Mouse (Mus musculus): ENCODE results near the gene Krtcap2. TPM values are rescaled to one million over a fixed set of nuclear protein-coding genes. Genes with fewer than 3 reads are reported as not detected.

Gene Krtcap2
- total and polyA plus RNA-seq, 3 experiments: 143 to 230 (median 180) TPM

- dilution Hi-C loops (cut with MboI; ENCODE audit: extremely low pct_ligation_motif_present, extremely low pct_unique_long_range_greater_than_20kb, low sequenced_read_pairs): no loop called here
- in situ Hi-C loops (cut with MboI; ENCODE audit: low pct_ligation_motif_present, low pct_unique_long_range_greater_than_20kb, low sequenced_read_pairs): no loop called here
Measured at GRCm38 (mm10) chr3:89214681-89215411, 30.9 kb upstream of the Krtcap2 start, which contains the start of gene Thbs3. Gene Thbs3 (plus strand): TSS chr3:89215180.

DNA sequence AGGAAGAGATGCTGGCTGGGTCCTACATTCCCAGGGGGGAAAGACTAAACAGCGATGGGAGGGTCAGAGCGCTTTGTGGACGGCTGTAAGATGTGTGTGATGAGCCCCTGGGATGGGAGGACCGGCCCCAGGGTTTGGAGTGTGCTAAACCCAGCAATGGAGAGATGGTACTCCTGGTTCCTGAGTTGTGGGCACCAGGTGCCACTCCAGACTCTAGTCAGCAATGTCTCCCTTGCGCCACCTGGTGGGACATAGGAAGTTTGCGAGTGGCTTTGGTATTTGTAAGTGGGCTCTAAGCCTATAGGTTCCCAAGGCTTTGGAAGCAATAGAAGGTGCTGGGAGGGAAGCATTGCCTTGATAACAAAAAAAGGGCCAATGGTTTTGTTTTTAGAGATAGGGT lies 29.9 kb upstream of the Krtcap2 start:
- dilution Hi-C loops (cut with MboI; ENCODE audit: extremely low pct_ligation_motif_present, extremely low pct_unique_long_range_greater_than_20kb, low sequenced_read_pairs) (no loop called here), in situ Hi-C loops (cut with MboI; ENCODE audit: low pct_ligation_motif_present, low pct_unique_long_range_greater_than_20kb, low sequenced_read_pairs) (no loop called here)
- Histone ChIP-seq H3K27ac (ENCODE audit: insufficient read depth, low read depth) (no peak overlapping the region), H3K4me3 (replicated peaks in 1 of 3; ENCODE audit: low read depth in 2 of 3, low read length in 2 of 3, poor library complexity in 1 of 3) (peak overlapping the region in 2 of 3 experiments; percentile 19 to 25), H3K4me1 (ENCODE audit: control insufficient read depth in 1 of 2, insufficient read depth in 2 of 2) (peaks cover 5 to 33% of the 10 kb centered on the region in 2 experiments; a peak in 3 of 4 replicates), H3K4me2 (ENCODE audit: insufficient read depth, low read depth, poor library complexity, severe bottlenecking) (peak overlapping the region; percentile 94), H3K9me3 (replicated peaks; ENCODE audit: low read length) (no peaks in the 10 kb centered on the region), H3K79me2 (replicated peaks; ENCODE audit: control insufficient read depth, extremely low read depth, insufficient read depth, poor library complexity, severe bottlenecking) (peaks cover 14% of the 10 kb centered on the region), H3K27me3 (replicated peaks) (no peaks in the 10 kb centered on the region), H3K36me3 (replicated peaks in 1 of 2; ENCODE audit: control insufficient read depth in 1 of 2, insufficient read depth in 1 of 2, low read length in 1 of 2) (peaks cover 4 to 26% of the 10 kb centered on the region in 2 experiments), H3K9ac (ENCODE audit: insufficient read depth, low read depth) (0 out of 2 replicates have a peak overlapping the region, but pooled peaks have one; percentile 43)
- peak; percentile 92 for DNase-seq (ENCODE audit: extremely low read depth)
- TF ChIP-seq MAFK (IDR thresholded peaks at IDR 0.05; ENCODE audit: insufficient replicate concordance, low read length) (no peak), RCOR1 (conservative IDR thresholded peaks at IDR 0.05; ENCODE audit: low read depth, low read length) (no peak), BHLHE40 (IDR thresholded peaks at IDR 0.05; ENCODE audit: low read depth, low read length) (no peak), NELFE (IDR thresholded peaks at IDR 0.05; ENCODE audit: low read depth, low read length) (no peak; the same call in 1 of the 2 replicates), KAT2A (IDR thresholded peaks at IDR 0.05; ENCODE audit: insufficient replicate concordance, low read length) (no peak), ZKSCAN1 (IDR thresholded peaks at IDR 0.05; ENCODE audit: borderline replicate concordance, low read depth, low read length) (no peak), POLR2A (IDR thresholded peaks at IDR 0.05; ENCODE audit: low read depth, low read length) (0 out of 2 replicates have a peak, but pooled peaks have one; percentile 17), EP300 (IDR thresholded peaks at IDR 0.05; ENCODE audit: low read length) (no peak), ZC3H11A (IDR thresholded peaks at IDR 0.05; ENCODE audit: low read depth, low read length) (no peak; the same call in 1 of the 2 replicates), E2F4 (IDR thresholded peaks at IDR 0.05; ENCODE audit: insufficient replicate concordance, low read depth, low read length) (no peak), CTCF (conservative IDR thresholded peaks at IDR 0.05 in 1 of 2, IDR thresholded peaks at IDR 0.05 in 1 of 2; ENCODE audit: low read depth in 2 of 2, low read length in 2 of 2) (peak; percentile 88 to 95), ETS1 (conservative IDR thresholded peaks at IDR 0.05; ENCODE audit: low read depth, low read length) (no peak), USF1 (IDR thresholded peaks at IDR 0.05; ENCODE audit: low read depth, low read length) (no peak), MAZ (IDR thresholded peaks at IDR 0.05; ENCODE audit: low read depth, low read length) (no peak), PAX5 (IDR thresholded peaks at IDR 0.05; ENCODE audit: low read length) (no peak), MEF2A (IDR thresholded peaks at IDR 0.05; ENCODE audit: borderline replicate concordance, low read depth, low read length) (no peak), POLR2AphosphoS2 (IDR thresholded peaks at IDR 0.05; ENCODE audit: low read depth, low read length) (no peak), CHD2 (IDR thresholded peaks at IDR 0.05; ENCODE audit: low read length) (no peak), ZMIZ1 (IDR thresholded peaks at IDR 0.05; ENCODE audit: low read depth, low read length) (no peak), SMC3 (IDR thresholded peaks at IDR 0.05; ENCODE audit: low read depth, low read length) (peak; percentile 95), ELF1 (IDR thresholded peaks at IDR 0.05; ENCODE audit: low read depth, low read length) (no peak), TCF12 (IDR thresholded peaks at IDR 0.05; ENCODE audit: low read depth, low read length) (0 out of 2 replicates have a peak, but pooled peaks have one; percentile 54), GABPA (IDR thresholded peaks at IDR 0.05; ENCODE audit: insufficient replicate concordance, low read depth, low read length) (no peak), MYC (IDR thresholded peaks at IDR 0.05; ENCODE audit: low read depth, low read length) (peak; percentile 49; the same call in 1 of the 2 replicates), USF2 (conservative IDR thresholded peaks at IDR 0.05; ENCODE audit: low read depth, low read length) (no peak), MXI1 (IDR thresholded peaks at IDR 0.05; ENCODE audit: low read depth, low read length) (0 out of 2 replicates have a peak, but pooled peaks have one; percentile 6), RAD21 (IDR thresholded peaks at IDR 0.05; ENCODE audit: low read depth, low read length) (peak; percentile 78), HCFC1 (IDR thresholded peaks at IDR 0.05; ENCODE audit: low read depth, low read length) (no peak), TBP (conservative IDR thresholded peaks at IDR 0.05; ENCODE audit: low read depth, low read length) (no peak), SIN3A (IDR thresholded peaks at IDR 0.05; ENCODE audit: low read length) (no peak)

More at GRCm38 (mm10) chr3:89214681-89215411, 30.9 kb upstream of the Krtcap2 start, which contains the start of gene Thbs3:
- Histone ChIP-seq H3K9ac (ENCODE audit: insufficient read depth, low read depth) (peak within 1 kb of the TSS; percentile 90; the same call in 1 of the 2 replicates), H3K9me3 (replicated peaks; ENCODE audit: low read length) (no peaks in the 10 kb centered on the region), H3K27ac (ENCODE audit: insufficient read depth, low read depth) (peak within 1 kb of the TSS; percentile 90), H3K36me3 (replicated peaks in 1 of 2; ENCODE audit: control insufficient read depth in 1 of 2, insufficient read depth in 1 of 2, low read length in 1 of 2) (peaks cover 14 to 34% of the 10 kb centered on the region in 2 experiments), H3K27me3 (replicated peaks) (no peaks in the 10 kb centered on the region), H3K79me2 (replicated peaks; ENCODE audit: control insufficient read depth, extremely low read depth, insufficient read depth, poor library complexity, severe bottlenecking) (peaks cover 14% of the 10 kb centered on the region), H3K4me3 (replicated peaks in 1 of 3; ENCODE audit: low read depth in 2 of 3, low read length in 2 of 3, poor library complexity in 1 of 3) (peak within 1 kb of the TSS; percentile 84 to 96 (median 95)), H3K4me2 (ENCODE audit: insufficient read depth, low read depth, poor library complexity, severe bottlenecking) (peak within 1 kb of the TSS; percentile 94), H3K4me1 (ENCODE audit: control insufficient read depth in 1 of 2, insufficient read depth in 2 of 2) (peaks cover 5 to 33% of the 10 kb centered on the region in 2 experiments; a peak in 3 of 4 replicates)
- TF ChIP-seq MXI1 (IDR thresholded peaks at IDR 0.05; ENCODE audit: low read depth, low read length): 0 out of 2 replicates have a peak, but pooled peaks have one; percentile 31
- no peak for TF ChIP-seq EP300 (IDR thresholded peaks at IDR 0.05; ENCODE audit: low read length)
- peak; percentile 59; the same call in 1 of the 2 replicates for TF ChIP-seq ZNF384 (IDR thresholded peaks at IDR 0.05; ENCODE audit: low read depth, low read length)
- DNase-seq (ENCODE audit: extremely low read depth): peak; percentile 54

All from CH12.LX (cell line).